7 mouse cellular contexts compared by ENCODE assay signal in the genomic region with DNA sequence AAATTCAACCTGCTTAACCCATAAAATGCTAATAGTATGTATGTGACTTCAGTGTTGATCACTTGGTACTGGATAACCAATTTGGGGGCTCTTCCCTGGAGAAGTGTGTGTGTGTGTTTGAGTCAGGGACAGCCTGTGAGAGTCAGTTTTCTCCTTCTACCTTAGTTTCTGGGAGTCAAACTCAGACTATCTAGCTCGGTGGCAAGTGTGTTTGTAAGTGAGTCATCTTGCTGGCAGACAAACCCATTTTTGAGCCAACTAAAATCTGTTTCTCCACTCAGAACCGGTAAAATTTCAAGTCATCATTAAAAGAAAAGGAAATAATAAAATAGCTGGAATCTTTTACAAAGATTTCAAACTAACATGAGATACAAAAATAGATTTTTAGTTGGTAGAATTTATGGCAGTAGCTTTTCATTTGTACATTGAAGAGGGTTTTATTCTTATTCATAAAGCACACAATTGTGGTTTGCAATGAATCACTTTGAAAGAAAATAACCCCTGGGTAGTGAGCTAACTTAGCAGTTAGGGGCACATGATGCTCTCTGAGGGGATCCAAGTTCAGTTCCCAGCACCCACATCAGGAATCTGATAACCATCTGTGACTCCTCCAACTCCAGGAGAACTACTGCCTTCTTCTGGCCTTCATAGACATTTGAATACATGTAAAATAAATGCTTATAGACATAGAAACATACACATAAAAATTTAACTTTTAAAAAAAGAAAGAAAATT.
"Had no signal": no experiment of that assay in that cellular context is flagged by ENCODE, and none has a peak within 500 bp of the region (broad histone marks: within the 10 kb centered on the region; RNA-seq: fewer than 3 reads in every experiment).

No protein-coding gene starts in this region.

- H3K4me3 ChIP-seq: kidney, embryonic 15.5 days; limb, embryonic 15.5 days; liver, embryonic 12.5 days; midbrain, embryonic 10.5 days; midbrain, embryonic 15.5 days had no signal

- H3K9me3 ChIP-seq: kidney, embryonic 15.5 days; limb, embryonic 15.5 days; liver, embryonic 12.5 days; midbrain, embryonic 10.5 days; midbrain, embryonic 15.5 days had no signal

- H3K36me3 ChIP-seq: kidney, embryonic 15.5 days; limb, embryonic 15.5 days; liver, embryonic 12.5 days; midbrain, embryonic 10.5 days; midbrain, embryonic 15.5 days had no signal

- H3K27me3 ChIP-seq: kidney, embryonic 15.5 days; limb, embryonic 15.5 days; midbrain, embryonic 15.5 days had no signal

- DNase-seq: right cerebral cortex, postnatal 25 days had no signal

- H3K4me1 ChIP-seq: kidney, embryonic 15.5 days; limb, embryonic 15.5 days; midbrain, embryonic 10.5 days; midbrain, embryonic 15.5 days had no signal

- H3K9ac ChIP-seq: kidney, embryonic 15.5 days; limb, embryonic 15.5 days; liver, embryonic 12.5 days; lung, embryonic 14.5 days; midbrain, embryonic 15.5 days had no signal

- ATAC-seq: liver, embryonic 12.5 days had no signal

- H3K4me2 ChIP-seq: kidney, embryonic 15.5 days; limb, embryonic 15.5 days; liver, embryonic 12.5 days; lung, embryonic 14.5 days; midbrain, embryonic 15.5 days had no signal

- H3K27ac ChIP-seq: kidney, embryonic 15.5 days; limb, embryonic 15.5 days; liver, embryonic 12.5 days; midbrain, embryonic 10.5 days; midbrain, embryonic 15.5 days had no signal
